Mouse (Mus musculus) bone marrow, adult 2 months (tissue): ENCODE results near the gene Bcl9l. TPM values are rescaled to one million over a fixed set of nuclear protein-coding genes. Genes with fewer than 3 reads are reported as not detected.

Experiments
- H3K27ac ChIP-seq: fragments of 200-500 bp; 2 replicates; pipeline ENCODE4 v1.5.1; 2012; ENCODE audit warnings: low read depth, mild to moderate bottlenecking, control low read depth, inconsistent platforms, low read length; ENCODE audit not compliant: control insufficient read depth, poor library complexity, insufficient read depth
- H3K4me1 ChIP-seq: fragments of 200-500 bp; 2 replicates; pipeline ENCODE4 v1.6.1; 2011; ENCODE audit warnings: low read length; ENCODE audit not compliant: control insufficient read depth, insufficient read depth
- H3K4me3 ChIP-seq: fragments of 200-500 bp; replicated peaks from 2 replicates; pipeline ENCODE3; 2011; ENCODE audit warnings: mild to moderate bottlenecking, low read depth, low read length, control low read depth; ENCODE audit not compliant: control insufficient read depth
- CTCF ChIP-seq: fragments of 200-500 bp; IDR thresholded peaks from 2 replicates; pipeline ENCODE4 v1.5.1; 2011; ENCODE audit warnings: low read length, control low read depth; ENCODE audit not compliant: control insufficient read depth, insufficient read depth
- POLR2A ChIP-seq: fragments of 200-500 bp; IDR thresholded peaks from 2 replicates; pipeline ENCODE4 v1.6.1; 2011; ENCODE audit warnings: low read depth, mild to moderate bottlenecking, control low read depth, low read length, borderline replicate concordance; ENCODE audit not compliant: control insufficient read depth
- WGBS: fragments of 180-500 bp; shearing (Covaris S2); methylation state at CpG from one replicate; pipeline ENCODE4 v1.1.7; 2018; 5-methylcytosine and 5-hydroxymethylcytosine counted together
- polyA plus RNA-seq: library from polyadenylated mRNA; stranded (reverse); fragments of >200 nt; gene quantifications from 2 replicates; pipeline ENCODE4 v1.2.4, GENCODE M21; 2011; ENCODE audit warnings: low replicate concordance; ENCODE audit not compliant: missing spikeins, insufficient read depth, insufficient read length

Bcl9l gene
- polyA plus RNA-seq, 1 experiment: 15.6 TPM

DNA sequence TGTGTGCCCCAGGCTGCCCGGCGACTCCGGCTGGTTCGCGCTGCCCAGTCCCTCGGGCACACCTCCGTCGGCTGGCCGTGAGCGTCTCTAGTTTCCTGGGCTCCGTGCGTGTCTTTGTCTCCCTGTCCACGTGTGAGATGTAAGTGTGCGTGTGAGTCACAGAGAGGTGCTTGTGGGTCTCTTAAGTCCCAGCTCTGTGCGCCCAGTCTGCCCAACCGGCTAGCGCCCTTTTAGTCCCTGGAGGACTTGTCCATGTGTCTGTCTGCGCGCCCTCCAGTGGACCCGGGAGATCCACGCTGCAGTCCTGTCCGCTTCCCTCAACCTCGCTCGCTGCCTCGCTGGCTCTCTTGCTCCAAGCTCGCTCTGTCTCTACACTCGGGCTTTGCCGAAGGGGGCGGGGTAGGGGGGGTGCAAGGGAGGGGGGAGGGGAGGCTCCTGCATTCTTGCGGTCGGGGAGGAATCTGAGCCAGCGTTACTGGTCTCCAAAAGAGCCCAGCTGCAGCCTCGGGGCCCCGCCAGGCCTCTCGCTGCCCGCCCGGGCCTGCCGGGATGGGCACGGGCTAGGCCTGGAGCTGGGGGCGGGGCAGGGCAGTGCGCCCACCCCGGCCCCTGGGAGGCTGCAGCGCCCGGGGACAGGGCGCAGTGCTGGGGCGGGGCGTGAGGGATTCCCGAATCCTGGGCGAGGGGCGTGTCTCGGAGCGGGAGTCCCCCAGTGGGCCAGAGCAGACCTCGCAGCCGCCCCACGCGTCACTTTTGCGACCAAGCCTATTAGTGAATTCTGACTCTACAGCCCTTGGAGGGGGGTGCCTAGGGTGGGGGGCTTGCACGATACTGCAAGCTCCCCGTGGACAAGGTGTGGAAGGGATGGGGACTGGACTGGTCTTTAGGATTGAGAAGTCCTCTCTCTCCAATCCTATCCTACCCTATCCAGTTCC lies 16.1 kb downstream of the Bcl9l start:
- WGBS: 2% methylated on average over 59 of the region's 59 CpGs
- H3K4me1 ChIP-seq: peaks cover 8% of the 10 kb centered on the region
- TF ChIP-seq CTCF: peak; percentile 53
- no peak for TF ChIP-seq POLR2A
- H3K27ac ChIP-seq: no peak overlapping the region
- H3K4me3 ChIP-seq: no peak overlapping the region

DNA sequence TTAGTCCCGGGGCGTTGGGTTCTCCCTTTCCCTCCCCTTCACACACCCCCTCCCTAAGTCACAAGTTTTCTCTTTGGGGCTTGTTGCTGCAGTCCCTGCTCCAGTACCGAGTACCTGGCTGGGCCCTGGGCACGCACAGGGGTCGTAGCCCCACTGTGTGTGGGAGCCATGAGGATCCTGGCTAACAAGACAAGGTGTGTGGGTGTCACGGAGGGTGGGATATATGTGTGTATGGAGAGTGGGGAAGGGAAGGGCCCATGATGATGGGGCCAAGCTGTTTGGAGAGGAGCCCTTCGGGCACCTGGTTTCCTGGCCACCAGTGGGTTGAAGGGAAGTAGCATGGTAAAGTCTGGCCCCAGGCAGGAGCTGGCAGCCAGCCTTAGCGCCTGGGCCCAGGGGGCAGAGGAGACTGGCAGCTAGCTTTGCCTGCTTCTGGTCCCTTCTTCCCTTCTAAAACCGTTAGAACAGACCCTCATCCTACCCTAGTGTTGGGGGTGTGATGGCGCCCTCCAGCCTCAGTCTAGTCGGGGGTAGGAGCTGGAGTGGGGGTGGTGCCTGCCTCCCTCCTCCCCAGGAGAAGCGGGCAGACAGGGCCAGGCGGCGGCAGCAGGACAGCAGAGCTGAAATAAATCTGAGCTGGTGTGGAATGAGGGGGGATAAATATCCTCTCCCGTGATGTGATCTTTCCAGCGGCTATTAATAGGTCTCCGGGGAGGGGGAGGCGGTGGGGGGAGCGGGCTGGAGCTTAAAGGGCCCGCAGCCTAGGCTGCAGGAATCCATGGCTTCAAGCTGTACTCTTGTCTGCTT lies 16.9 kb downstream of the Bcl9l start:
- TF ChIP-seq POLR2A (no peak), CTCF (no peak)
- 51% methylated on average over 20 of the region's 20 CpGs for WGBS
- Histone ChIP-seq H3K4me1 (peaks cover 2% of the 10 kb centered on the region; the same call in 1 of the 2 replicates), H3K4me3 (no peak overlapping the region), H3K27ac (no peak overlapping the region)

DNA sequence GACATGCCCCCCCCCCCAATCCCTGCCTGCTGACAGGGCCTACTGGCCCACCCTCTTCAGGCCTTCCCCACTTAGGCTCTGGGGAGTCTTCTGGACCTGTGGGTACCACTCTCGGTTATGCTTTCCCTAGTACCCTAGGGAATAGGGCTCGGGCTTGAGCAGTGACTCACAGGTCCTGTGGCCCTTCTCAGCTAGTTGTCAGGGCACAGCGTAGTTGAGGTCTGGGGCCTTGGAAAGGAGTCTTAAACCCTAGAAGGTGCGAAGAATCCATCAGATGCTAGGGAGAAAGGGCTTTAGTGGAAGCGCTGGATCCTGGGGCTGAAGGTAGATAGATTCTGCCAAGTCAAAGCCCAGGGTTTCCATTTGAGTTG lies 17.5 kb downstream of the Bcl9l start:
- WGBS: 79% methylated on average over 5 of the region's 5 CpGs
- H3K4me1 ChIP-seq: no peaks in the 10 kb centered on the region; the same call in 1 of the 2 replicates

DNA sequence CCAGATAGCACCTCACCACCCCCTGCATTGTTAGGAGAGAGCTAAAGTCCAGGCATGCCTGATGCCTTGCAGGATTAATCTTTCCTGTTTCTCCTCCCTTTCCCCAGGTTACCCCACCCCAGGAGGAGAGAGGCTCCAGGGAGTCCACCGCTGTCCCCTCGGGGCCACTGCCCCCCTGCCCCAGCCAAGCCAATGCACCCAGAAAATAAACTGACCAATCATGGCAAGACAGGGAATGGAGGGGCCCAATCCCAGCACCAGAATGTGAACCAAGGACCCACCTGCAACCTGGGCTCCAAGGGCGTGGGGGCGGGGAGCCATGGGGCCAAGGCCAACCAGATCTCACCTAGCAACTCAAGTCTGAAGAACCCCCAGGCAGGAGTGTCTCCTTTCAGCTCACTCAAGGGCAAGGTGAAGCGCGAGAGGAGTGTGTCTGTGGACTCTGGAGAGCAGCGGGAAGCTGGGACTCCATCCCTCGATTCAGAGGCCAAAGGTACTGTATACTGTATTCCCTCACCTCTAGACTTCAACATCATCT lies 18.1 kb downstream of the Bcl9l start:
- 84% methylated on average over 8 of the region's 8 CpGs for WGBS
- Histone ChIP-seq H3K4me1 (no peaks in the 10 kb centered on the region), H3K27ac (no peak overlapping the region; the same call in 1 of the 2 replicates), H3K4me3 (no peak overlapping the region)
- TF ChIP-seq CTCF: no peak
- TF ChIP-seq POLR2A: no peak

More for the DNA sequence above, 17.5 kb downstream of the Bcl9l start:
- no peak for TF ChIP-seq POLR2A
- TF ChIP-seq CTCF: no peak
- H3K27ac ChIP-seq: no peak overlapping the region
- H3K4me3 ChIP-seq: no peak overlapping the region

DNA sequence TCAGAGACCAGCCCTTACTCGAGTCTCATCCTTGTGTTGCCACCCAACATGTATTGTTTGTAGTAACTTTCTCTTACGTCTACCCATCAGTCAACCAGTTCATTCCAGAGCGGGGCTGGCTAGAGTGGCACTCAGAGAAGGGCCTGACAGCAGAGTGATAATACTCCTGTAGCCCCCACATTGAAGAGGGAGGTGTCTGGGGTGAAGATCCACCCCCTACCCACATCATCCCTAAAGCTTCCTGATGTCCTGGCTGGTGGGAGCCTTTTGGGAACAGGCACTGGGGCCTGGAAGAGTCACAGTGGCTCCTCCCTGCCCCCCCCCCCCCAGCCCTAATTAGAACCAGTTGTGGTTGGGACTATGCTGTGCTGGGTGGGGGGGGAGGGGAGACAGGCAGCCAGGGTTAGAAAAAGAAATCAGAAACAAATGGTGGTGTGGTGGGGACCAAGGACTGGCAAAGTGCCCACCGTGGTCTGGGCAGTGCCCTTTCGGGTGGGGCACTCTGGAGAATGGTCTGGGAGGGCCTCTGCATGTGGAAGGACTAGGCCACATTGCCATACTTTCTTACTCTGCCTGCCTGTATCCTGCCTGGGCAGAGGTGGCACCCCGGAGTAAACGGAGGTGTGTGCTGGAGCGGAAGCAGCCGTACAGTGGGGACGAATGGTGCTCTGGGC lies 18.7 kb downstream of the Bcl9l start:
- H3K4me3 ChIP-seq: no peak overlapping the region
- no peak for TF ChIP-seq POLR2A
- no peak for TF ChIP-seq CTCF
- H3K4me1 ChIP-seq: no peaks in the 10 kb centered on the region
- WGBS: 78% methylated on average over 10 of the region's 10 CpGs
- no peak overlapping the region for H3K27ac ChIP-seq

DNA sequence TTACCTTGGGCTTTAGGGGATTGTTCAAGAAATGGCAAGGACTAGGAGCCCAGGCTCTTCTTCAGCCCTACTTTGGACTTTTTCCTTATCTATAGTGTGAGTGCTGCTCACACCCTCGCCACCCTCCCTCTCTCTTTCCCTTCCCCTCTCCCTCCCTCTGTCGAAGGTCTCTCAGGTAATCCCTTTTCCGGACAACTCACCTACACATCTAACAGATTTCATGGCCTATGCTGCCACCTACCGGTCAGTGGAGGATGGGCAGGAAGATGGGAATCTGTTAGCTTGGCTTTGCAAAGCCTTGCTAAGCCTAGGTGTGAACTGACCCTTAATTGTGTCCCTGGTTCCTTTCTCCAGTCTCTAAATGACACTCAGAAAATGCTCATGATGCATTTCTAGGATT lies 19.4 kb downstream of the Bcl9l start:
- Histone ChIP-seq H3K27ac (no peak overlapping the region), H3K4me1 (no peaks in the 10 kb centered on the region), H3K4me3 (no peak overlapping the region)
- TF ChIP-seq CTCF: peak; percentile 95
- TF ChIP-seq POLR2A: no peak
- 6% methylated on average over 4 of the region's 4 CpGs for WGBS

DNA sequence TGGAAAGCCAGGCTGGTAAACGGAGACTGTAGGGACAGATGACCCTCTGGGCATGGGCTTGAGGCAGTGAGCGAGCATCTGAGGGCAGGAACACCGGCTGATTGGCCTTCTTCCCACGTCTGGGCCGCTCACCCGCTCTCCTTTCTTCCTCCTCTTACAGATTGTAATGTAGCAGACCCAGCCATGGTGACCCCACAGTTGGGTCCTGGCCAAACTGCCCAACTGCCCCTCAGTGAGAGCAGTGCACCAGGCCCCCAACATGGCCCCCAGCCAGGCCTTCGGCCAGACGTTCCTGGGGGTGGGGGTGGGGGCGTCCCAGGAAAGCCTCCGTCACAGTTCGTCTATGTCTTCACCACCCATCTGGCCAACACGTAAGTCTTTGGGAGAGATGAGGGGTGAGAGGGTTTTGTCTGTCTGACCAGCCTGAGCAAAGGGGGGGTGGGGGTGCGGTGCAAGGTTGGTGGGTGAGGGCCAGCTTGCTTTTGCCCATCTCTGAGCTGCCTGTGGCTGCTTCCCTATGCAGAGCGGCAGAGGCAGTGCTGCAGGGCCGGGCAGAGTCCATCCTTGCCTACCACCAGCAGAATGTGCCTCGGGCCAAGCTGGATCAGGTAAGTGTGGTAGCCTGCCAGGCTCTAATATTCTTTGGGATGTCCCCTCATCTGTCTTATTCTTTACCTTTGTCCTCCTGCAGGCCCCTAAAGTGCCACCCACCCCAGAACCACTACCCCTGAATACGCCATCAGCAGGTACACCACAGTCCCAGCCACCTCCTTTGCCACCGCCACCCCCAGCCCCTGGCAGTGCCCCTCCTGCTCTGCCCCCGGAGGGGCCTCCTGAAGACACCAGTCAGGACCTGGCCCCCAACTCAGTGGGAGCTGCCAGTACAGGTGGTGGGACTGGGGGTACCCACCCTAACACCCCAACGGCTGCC lies 22.5 kb downstream of the Bcl9l start:
- H3K4me3 ChIP-seq: no peak overlapping the region
- H3K4me1 ChIP-seq: no peaks in the 10 kb centered on the region
- H3K27ac ChIP-seq: peak overlapping the region; percentile 20; the same call in 1 of the 2 replicates
- TF ChIP-seq CTCF (no peak), POLR2A (no peak)
- WGBS: 85% methylated on average over 20 of the region's 20 CpGs
